Mouse (Mus musculus) spleen, postnatal 4 days (tissue): ENCODE data around the gene Tnfsf12.
"Not testable (repeated sequence)": the region's sequence is repeated elsewhere in the genome, so short reads cannot be mapped to it uniquely, and the experiment has no call there.

ENCODE experiments used
- DNase-seq, 2 experiments: peaks; one replicate each; pipeline ENCODE4 v3.0.0; 2022; ENCODE audit warnings: low spot score in 2 of 2

The Tnfsf12 gene

DNA sequence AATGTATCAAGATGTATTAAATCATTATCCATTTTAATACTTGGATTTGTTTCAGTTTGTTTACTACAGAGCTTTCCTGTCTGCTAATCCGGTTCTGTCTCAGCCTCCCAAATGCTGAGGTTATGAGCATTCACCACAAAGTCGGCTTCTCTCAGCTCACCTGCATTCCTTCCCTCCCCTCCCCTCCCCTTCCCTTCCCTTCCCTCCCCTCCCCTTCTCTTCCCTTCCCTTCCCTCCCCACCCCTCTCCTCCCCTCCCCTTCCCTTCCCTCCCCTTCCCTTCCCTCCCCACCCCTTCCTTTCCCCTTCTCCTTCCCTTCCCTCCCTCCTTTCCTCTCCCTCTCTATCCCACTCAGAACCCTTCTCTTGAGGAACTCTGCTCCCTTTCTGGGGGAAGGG, 9.0 kb upstream of the Tnfsf12 start:
- no peak for DNase-seq

DNA sequence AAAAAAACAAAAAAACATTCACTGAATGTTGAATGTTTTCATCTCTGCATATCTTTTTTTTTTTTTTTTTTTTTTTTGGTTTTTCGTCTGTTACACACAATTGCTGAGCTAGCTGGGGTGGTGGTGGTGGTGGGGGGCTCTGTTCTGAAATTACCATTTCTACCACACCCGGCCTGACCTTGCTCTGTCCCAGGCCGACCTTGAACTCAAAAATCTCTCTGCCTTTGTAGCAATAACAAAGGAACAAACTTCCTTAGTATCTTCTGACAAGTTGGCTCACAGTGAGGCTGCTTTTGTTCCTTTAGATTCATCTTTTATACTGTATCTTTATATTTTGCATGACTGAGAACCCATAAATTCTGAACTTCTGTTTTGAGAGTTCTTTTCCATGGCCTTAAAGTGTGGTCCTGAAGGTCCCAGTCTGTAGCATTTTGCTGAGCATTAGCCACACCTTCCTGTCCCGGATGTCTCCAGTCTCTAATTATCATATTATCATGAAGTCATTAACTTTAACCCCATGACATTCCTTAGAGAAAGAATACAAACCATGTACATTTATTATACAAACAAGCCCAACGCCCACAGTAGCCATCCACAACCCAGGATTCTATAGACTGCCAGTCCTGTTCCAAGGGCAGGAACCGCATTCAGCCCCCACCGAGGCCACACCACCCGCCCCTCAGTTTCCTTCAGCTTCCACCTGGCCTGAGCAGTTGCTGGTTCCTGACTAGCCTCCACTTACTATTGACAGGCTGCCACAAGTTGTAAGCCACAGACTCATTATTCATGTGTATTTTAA, 8.4 kb upstream of the Tnfsf12 start:
- DNase-seq: no peak

DNA sequence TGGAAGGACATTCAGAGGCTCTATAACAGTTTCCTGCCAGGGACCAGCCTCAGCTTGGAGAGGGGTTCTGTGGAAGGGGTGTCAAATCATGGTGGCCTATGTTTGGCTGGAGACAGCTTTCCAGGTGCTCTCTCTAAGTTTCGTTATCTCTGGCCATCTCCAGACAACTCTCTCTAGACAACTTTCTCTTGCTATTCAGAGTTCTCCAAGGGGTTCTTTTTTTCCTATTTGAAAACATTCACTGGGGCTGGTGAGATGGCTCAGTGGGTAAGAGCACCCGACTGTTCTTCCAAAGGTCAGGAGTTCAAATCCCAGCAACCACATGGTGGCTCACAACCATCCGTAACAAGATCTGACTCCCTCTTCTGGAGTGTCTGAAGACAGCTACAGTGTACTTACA, 7.7 kb upstream of the Tnfsf12 start:
- DNase-seq: not testable (repeated sequence)

DNA sequence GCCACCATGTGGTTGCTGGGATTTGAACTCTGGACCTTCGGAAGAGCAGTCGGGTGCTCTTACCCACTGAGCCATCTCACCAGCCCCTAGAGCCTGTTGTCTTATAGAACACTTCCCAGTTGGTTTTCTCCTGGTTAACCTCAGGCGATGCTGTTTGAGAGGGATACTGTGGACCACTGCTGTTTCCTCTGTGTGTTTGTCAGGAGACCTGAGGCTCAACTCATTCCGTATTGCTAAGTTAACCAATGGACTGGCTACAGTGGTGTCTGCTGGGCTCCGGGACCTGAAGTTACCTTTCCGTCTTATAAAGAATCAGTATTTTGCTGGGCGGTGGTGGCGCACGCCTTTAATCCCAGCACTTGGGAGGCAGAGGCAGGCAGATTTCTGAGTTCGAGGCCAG, 7.2 kb upstream of the Tnfsf12 start:
- DNase-seq: not testable (repeated sequence)

DNA sequence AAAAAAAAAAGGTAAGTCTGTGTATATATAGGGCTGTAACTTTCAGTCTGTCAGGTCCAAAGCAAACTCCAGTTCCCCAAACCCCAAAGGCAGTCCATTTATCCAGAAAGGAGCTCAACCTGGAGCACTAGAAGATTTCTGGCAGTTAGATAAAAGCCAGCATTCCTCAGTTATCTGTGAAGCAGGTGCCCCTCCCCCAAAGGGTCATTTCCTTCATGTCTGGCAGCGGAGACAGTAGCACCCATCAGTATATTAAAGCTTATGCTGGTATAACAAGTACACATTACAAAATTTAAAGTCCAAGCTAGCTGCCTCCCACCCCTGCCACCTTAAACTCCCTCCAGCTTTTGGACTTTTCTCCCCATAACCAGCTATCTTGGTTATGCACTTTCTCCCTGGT, 3.9 kb upstream of the Tnfsf12 start:
- DNase-seq: no peak

DNA sequence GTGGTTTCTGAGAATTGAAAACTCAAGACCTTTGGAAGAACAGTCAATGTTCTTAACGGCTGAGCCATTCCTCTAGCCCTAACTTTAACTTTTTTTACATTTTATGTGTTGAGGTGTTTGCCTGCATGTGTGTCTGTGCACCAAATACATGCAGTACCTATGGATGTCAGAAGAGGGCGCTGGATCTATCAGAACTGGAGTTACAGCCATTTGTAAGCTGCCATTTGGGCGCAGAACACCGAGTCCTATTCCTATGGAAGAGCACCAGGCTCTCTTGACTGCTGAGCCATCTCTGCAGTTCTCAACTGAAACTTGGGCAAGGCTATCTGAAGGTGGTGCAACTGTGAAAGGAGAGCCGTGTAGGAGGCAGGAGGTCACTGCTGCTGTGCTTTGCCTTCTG, 2.9 kb upstream of the Tnfsf12 start:
- no peak for DNase-seq

DNA sequence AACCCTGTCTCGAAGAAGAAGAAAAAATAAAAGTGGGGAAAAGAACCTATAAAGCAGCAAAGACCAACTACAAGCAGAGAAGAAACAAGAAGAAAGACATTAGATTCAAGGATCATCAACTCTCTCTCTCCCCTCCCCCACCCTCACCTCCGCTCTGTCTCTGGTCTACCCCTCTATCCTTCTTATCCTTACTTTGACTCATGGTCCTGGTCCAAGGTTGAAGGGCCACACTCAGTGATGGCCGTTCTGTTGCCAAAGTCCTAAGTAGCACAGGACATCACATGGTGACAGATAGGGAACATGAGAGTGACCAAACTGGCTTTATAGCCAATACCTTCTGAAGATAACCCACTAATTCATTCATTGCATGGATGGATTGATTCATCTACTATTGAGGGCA, 1.7 kb upstream of the Tnfsf12 start:
- DNase-seq: no peak

DNA sequence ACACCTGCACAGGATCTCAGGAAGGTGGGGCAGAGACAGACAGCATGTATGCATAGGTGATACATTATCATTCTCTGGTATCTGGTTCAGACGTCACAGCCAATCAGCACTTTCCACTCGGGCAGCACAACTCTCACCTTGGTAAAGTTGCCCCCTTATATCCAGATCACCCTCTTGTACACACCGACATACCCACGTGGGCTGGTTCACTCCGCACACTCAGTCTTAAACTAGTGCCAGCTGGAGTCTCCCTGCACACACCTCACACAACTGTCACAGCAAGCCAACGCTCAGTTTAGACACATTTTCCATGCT, 646 bp downstream of the Tnfsf12 start:
- no peak for DNase-seq

DNA sequence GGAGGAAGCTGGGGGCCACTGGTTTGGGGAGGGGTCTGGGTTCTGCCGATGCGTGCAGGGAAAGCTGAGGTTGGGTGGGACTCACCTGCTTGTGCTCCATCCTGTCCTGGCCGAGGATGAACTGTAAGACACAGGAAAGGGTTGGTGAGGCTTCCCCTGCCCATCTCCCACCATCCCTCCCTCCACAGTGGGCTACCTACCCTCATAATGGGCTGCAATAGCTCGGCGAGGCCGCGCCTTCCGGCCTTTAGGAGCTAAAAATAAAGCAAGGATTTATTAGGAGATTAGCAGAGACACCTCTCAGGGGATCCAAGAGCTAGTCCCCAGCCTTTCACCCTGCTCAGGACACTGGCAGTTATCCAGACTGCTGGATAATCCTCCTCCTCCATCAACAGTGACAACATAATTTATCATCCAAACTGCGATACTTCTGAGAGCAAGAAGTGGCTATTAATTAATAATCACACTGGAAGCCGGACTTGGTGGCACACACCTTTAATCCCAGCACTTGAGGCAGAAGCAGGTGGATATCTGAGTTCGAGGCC, 2.2 kb downstream of the Tnfsf12 start:
- no peak for DNase-seq

DNA sequence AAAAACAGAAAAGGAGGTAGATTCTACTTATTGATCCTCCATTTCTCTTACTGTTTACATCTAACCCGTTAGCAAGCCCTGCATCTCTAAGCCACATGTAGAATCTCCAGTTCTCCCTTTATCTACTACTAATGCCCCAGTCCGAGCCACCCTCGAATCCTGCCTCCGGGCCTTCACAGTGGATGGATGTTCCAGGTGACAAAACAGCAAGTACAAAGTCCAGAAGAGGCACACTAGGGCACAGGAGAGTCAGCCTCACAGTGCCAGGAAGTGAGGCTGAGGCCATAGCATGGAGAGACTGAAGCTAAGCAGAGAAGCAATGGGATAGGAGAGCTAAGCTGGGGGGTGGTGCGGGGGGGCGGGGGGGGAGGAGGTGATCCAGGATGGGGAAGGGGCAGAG, 2.8 kb downstream of the Tnfsf12 start:
- no peak for DNase-seq

DNA sequence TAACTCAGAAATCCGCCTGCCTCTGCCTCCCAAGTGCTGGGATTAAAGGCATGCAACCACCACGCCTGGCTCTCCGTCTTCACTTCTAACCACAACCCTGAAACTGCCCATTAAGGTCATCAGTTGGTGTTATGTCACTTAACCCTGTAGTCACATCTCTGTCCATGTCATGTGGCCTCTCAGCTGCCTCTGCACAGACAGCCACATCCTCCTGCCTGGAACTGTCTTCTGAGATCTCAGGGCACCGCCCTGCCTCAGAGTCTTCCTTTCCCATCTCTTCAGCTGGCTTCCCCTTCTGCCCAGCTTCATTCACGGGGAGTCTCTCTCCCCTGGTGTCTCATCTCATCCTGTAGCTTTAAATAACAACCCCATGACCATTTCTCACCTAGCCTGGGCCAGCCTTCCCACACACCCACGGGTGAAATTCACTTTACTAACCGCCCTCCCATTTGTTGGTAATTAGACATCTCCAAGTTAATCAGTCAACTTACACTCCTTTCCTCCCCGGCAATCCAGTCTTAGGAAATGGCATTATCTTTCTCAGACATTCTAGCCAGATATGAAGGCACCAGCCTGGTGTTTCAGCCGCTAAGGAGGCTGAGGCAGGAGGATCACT, 3.3 kb downstream of the Tnfsf12 start:
- DNase-seq: no peak

DNA sequence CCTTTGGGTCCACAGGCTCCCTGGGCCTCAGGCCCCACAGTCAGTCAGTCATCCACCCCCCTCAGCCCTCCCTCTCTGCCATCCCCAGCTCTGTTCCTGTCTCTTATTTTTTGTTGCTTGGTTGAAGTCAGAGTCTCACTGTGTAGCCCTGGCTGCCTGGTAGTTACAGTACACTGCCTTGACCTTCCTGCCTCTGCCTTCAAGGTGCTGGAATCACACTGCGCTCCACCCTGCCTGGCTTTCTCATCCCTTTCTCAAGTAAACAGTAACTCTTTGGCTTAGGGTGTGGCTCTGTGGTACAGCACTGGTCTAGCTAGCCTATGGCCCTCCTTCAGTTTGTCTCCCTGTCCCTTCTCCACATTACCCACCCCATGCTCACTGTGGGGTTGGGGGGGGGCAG, 5.8 kb downstream of the Tnfsf12 start:
- no peak for DNase-seq

DNA sequence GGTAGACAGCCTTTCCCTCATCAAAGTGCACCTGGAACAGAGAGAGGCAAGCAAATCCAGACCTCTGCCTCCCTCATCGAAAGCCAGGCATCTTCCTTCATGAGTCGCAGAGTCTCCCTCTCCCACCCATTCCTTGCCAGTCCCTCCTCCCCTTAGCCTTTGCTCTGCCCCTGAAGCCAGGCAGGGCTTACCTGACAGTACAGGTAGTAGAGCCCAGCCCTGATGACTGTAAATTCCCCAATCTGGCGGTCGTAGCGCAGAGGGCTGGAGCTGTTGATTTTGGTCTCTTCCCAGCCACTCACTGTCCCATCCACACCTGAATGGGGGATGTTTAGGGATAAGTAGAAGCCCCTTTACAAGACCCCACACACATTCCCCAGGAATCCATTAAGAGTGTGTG, 8.6 kb downstream of the Tnfsf12 start:
- DNase-seq: no peak

DNA sequence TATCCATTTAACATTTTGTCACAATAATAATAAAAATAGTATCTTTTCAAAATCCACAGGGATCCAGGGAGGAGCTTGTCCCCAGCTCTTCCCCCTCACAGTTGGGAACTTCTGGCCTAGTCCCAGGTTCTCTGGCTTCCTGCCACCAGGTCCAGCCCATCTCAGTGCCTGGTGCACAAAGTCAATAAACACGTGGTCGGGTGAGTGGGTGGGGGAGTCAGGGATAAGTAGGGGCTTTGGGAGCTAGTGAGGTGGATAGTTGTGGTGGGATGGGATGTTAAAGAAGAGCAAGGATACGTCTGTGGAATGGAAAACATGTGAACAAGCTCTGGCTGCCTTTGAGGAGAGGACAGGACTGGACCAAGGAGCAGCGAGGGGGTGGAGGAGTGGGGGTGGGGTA, 9.3 kb downstream of the Tnfsf12 start:
- DNase-seq: no peak

DNA sequence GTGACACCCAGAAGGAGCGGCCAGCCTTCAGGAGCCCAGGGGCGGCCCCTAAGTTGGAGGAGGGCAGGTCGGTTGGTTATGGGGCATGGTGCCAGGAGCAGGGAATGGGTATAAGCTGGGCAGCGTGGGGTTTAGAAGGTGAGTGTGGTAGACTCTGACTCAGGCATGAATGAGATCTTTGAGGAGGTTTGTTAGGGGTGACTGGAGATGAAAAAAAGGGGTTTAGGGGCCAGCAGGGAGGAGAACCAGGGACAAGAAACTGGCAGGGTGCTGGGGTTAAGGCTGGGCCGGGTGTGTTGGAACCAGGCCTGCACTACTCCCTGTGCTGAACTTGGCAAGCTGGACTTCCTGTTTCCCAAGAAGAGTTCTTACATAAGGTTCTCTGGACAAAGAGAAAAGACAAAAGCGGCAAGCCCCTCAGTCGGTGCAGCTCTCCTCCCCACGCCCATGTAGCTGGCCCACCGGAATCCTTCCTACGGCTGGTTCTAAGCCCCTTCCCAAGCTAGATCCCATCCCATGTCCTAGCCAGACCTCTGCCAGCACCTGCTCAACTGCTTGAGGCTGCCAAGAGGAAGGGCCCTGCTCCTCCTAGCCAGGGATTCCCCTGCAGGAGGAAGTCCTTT, 10.0 kb downstream of the Tnfsf12 start, which contains the start of gene Tnfsf13:
Gene Tnfsf13, minus strand, starts transcription at position 259 of the 623 bp plus-strand sequence.
- DNase-seq: peak in 1 of 2 experiments; percentile 64

DNA sequence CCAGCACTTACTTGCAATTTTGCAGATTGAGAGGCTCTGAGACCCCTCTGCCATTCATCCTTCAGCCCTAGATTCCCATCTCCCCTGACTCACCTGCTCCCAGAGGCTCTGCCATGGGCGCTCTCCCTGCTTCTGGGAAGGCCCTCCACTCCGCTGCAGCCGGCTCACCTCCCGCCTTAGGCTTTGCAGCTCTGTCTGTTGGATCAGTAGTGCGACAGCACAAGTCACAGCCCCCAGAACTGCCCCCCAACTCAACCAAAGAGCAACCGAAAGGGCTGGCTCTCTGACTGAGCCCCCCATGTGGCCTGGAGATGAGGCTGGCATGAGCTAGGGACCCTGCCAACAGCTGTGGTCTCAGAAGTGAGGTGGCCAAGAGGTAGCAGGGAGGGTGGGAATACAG, 10.7 kb downstream of the Tnfsf12 start:
- DNase-seq: no peak

DNA sequence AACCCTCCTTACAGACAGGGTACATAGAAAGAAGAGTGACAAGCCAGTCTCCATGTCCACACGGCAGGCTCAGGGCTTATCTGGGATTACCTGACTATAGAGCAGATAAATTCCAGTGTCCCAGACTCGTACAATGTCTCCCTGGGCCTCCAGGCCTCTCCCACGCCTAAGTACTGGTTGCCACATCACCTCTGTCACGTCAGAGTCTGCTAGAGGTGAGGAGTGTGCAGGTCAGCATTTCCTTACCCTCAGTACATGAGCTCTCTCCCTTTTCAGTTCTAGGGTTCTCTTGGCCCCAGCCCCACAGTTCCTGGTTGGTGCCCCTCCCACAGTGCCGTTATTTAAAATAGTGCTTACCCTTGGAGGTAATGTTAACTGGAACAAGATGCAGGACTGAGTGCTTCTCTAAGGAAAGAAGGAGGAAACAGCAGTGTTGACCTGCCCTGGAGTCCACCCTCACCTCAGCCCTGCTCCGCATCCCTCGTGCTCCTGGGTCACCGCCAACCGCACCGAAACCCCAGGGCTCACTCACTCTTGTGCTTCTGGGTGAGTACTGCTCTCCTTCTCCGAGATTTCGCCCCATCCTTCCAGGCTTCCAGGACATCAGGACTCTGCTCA, 11.4 kb downstream of the Tnfsf12 start:
- no peak for DNase-seq

DNA sequence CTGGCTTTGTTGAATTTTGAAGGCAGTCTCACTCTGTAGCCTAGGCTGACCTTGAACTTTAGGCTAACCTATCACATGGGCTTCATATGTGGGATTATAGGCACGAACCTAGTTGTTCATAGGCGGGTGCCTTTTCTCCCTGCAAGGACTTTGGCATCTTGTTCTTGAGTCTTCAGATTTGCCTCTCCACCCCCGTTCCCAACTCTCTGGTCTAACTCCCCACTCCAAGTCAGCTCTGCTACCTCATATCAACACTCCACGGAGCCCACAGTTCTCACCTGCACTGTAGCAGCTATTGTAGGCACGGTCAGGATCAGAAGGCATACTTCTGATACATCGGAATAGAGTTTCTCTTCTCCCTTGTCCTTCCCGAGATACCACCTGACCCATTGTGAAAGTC, 12.1 kb downstream of the Tnfsf12 start:
- no peak for DNase-seq

DNA sequence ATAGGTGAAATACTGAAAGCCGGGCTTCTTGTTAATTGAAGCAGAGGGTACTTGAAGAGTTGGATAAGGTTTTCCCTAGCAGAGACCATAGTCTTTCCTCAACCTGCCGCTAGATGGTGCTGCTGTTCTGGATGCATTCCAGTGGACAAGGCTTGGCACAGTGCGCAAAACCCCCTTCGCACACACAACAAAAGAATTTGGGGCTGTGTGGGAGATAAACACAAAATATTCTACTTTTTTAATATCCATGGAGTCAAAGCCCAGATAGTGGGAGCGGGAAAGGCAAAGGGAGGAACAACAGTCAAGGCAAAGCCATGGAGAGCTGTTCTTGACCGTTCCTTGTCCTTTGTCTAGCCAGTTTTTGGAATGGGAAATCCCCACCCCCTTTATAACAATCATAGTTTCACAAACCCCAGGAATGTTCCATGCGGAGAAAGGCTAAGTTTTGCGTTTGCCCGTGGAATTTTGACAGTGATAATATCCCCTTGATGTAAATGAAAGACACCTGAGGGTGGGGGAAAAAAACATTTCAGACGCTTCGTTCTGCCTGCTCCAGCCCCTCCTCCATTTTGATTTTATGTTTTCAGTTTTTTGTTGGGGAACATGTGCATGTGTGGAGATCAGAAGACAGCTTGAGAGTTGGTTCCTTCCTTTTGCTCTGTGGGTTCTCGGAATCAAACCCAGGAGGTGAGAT, 12.7 kb downstream of the Tnfsf12 start:
- peak; percentile 88 to 96 for DNase-seq

DNA sequence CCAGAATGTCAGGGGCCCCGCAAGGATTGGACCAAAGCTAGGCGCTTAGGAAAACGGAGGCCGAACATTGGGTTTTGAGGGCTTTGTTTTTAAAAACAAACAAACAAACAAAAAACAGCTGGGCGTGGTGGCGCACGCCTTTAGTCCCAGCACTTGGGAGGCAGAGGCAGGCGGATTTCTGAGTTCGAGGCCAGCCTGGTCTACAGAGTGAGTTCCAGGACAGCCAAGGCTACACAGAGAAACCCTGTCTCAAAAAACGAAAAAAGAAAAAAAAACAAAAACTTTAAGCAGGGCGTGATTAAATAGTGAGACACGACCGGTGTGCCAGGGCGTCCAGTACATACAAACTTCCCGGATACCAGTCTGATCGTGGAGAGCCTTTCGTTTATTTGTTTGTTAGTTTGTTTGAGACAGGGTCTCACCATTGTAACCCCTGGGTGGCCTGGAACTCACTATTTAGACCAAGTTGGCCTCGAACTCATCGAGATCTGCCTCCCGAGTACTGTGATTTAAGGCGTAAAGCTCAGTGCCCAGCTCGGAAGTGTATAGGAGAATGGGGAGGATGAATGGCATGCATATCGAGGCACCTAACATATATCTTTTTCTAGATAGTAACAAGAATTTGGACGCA, 13.3 kb downstream of the Tnfsf12 start:
- DNase-seq: no peak
